Mouse (Mus musculus) liver, embryonic 14.5 days (tissue): ENCODE measurements at regions not wholly inside any gene's neighbourhood (a gene's known extent, or its start where the extent isn't known, plus 50 kb on each side); places are given as distances from the start of the nearest gene placed in this dataset.

ENCODE experiments used
- CTCF ChIP-seq: IDR thresholded peaks from 2 replicates; pipeline ENCODE4 v1.5.1; 2016; ENCODE audit warnings: antibody characterized with exemption, low read depth, control low read depth
- EP300 ChIP-seq: IDR thresholded peaks from 2 replicates; pipeline ENCODE4 v1.6.1; 2016; ENCODE audit warnings: antibody characterized with exemption, low read depth

- TF ChIP-seq CTCF, result no peak
- TF ChIP-seq EP300, result no peak
Observed at GRCm38 (mm10) chr4:21207617-21208016, 478.1 kb downstream of the Prdm13 start.
